Mouse (Mus musculus) E14TG2a.4 (cell line): ENCODE results near the gene Fubp1.

Experiments
- CTCF ChIP-seq: conservative IDR thresholded peaks from 2 replicates; pipeline ENCODE4 v1.5.1; 2014; ENCODE audit warnings: low read length
- POU5F1 ChIP-seq: IDR thresholded peaks from 2 replicates; pipeline ENCODE4 v1.6.1; 2014; ENCODE audit warnings: low read length, borderline replicate concordance

- no peak for TF ChIP-seq CTCF
- no peak for TF ChIP-seq POU5F1
These were observed 24.1 kb upstream of the Fubp1 start for GRCm38 (mm10) chr3:152186106-152186505.
